Mouse (Mus musculus) CH12.LX (cell line): Measurements from ENCODE around the gene Ubd. TPM values are rescaled to one million over a fixed set of nuclear protein-coding genes. Genes with fewer than 3 reads are reported as not detected.
A peak's percentile ranks its signal among the peaks of the same experiment; 100 is the strongest.

Source experiments
- DNase-seq: peaks from one replicate; pipeline ENCODE4 v3.0.0-alpha.2; 2013; ENCODE audit errors: extremely low read depth
- H3K27ac ChIP-seq: 2 replicates; pipeline ENCODE4 v1.5.1; 2012; ENCODE audit warnings: low read depth, mild to moderate bottlenecking, control low read depth, moderate library complexity; ENCODE audit not compliant: insufficient read depth
- H3K27me3 ChIP-seq: replicated peaks from 2 replicates; pipeline ENCODE3; 2012; ENCODE audit warnings: inconsistent platforms
- H3K36me3 ChIP-seq, 2 experiments: replicated peaks in 1 of 2; 2 replicates each; pipeline versions ENCODE3 to v1.6.1; 2012; ENCODE audit warnings: inconsistent platforms in 1 of 2, low read length in 1 of 2, mild to moderate bottlenecking in 1 of 2, mixed read lengths in 1 of 2, moderate library complexity in 1 of 2; ENCODE audit not compliant: control insufficient read depth in 1 of 2, insufficient read depth in 1 of 2
- H3K4me1 ChIP-seq, 2 experiments: 2 replicates each; pipeline ENCODE4 v1.6.1; 2012; ENCODE audit warnings: inconsistent platforms in 1 of 2, moderate library complexity in 1 of 2; ENCODE audit not compliant: insufficient read depth in 2 of 2, control insufficient read depth in 1 of 2
- H3K4me2 ChIP-seq: 2 replicates; pipeline ENCODE4 v1.6.1; 2012; ENCODE audit warnings: low read depth, mild to moderate bottlenecking, control low read depth; ENCODE audit not compliant: poor library complexity, insufficient read depth, severe bottlenecking
- H3K4me3 ChIP-seq, 3 experiments: fragments of 150-350 bp in 1 of 3; sonication (generic) in 1 of 3; replicated peaks in 1 of 3; 2 replicates each; pipeline versions ENCODE3 to v1.5.1; 2011 to 2012; ENCODE audit warnings: low read depth in 2 of 3, low read length in 2 of 3, mild to moderate bottlenecking in 2 of 3, moderate library complexity in 2 of 3, control low read depth in 1 of 3, improper control_type of control experiment in 1 of 3, inconsistent platforms in 1 of 3, mixed read lengths in 1 of 3; ENCODE audit not compliant: poor library complexity in 1 of 3
- H3K79me2 ChIP-seq: replicated peaks from 2 replicates; pipeline ENCODE4 v1.6.1; 2012; ENCODE audit warnings: mild to moderate bottlenecking, moderate library complexity; ENCODE audit not compliant: control insufficient read depth, poor library complexity, insufficient read depth, severe bottlenecking; ENCODE audit errors: extremely low read depth
- H3K9ac ChIP-seq: 2 replicates; pipeline ENCODE4 v1.6.1; 2012; ENCODE audit warnings: low read depth, mild to moderate bottlenecking, control low read depth, moderate library complexity; ENCODE audit not compliant: insufficient read depth
- H3K9me3 ChIP-seq: replicated peaks from 2 replicates; pipeline ENCODE3; 2012; ENCODE audit warnings: low read length, inconsistent platforms, mixed read lengths
- BHLHE40 ChIP-seq: IDR thresholded peaks from 2 replicates; pipeline ENCODE4 v1.6.1; 2011; ENCODE audit warnings: mild to moderate bottlenecking, low read depth, low read length, improper control_type of control experiment
- CTCF ChIP-seq, 2 experiments: IDR thresholded peaks in 1 of 2; conservative IDR thresholded peaks in 1 of 2; 2 replicates each; pipeline ENCODE4 v1.5.1; 2011 to 2012; ENCODE audit warnings: low read depth in 2 of 2, low read length in 2 of 2, improper control_type of control experiment in 1 of 2, inconsistent platforms in 1 of 2, mild to moderate bottlenecking in 1 of 2, moderate library complexity in 1 of 2
- E2F4 ChIP-seq: IDR thresholded peaks from 2 replicates; pipeline ENCODE4 v1.6.1; 2011; ENCODE audit warnings: low read depth, low read length, improper control_type of control experiment; ENCODE audit not compliant: insufficient replicate concordance
- ELF1 ChIP-seq: IDR thresholded peaks from 2 replicates; pipeline ENCODE4 v1.6.1; 2014; ENCODE audit warnings: low read depth, mild to moderate bottlenecking, inconsistent platforms, low read length, improper control_type of control experiment
- EP300 ChIP-seq: IDR thresholded peaks from 2 replicates; pipeline ENCODE4 v1.6.1; 2011; ENCODE audit warnings: low read length, improper control_type of control experiment
- ETS1 ChIP-seq: conservative IDR thresholded peaks from 2 replicates; pipeline ENCODE4 v1.6.1; 2012; ENCODE audit warnings: low read depth, mild to moderate bottlenecking, inconsistent platforms, low read length, improper control_type of control experiment, moderate library complexity
- GABPA ChIP-seq: IDR thresholded peaks from 2 replicates; pipeline ENCODE4 v1.6.1; 2012; ENCODE audit warnings: low read depth, low read length, improper control_type of control experiment, inconsistent platforms; ENCODE audit not compliant: insufficient replicate concordance
- JUND ChIP-seq: conservative IDR thresholded peaks from 2 replicates; pipeline ENCODE4 v1.6.1; 2011; ENCODE audit warnings: low read depth, low read length, improper control_type of control experiment
- MAFK ChIP-seq: IDR thresholded peaks from 2 replicates; pipeline ENCODE4 v1.6.1; 2011; ENCODE audit warnings: low read length, improper control_type of control experiment; ENCODE audit not compliant: insufficient replicate concordance
- MAZ ChIP-seq: IDR thresholded peaks from 2 replicates; pipeline ENCODE4 v1.6.1; 2012; ENCODE audit warnings: low read depth, mild to moderate bottlenecking, inconsistent platforms, low read length, improper control_type of control experiment, moderate library complexity
- MEF2A ChIP-seq: IDR thresholded peaks from 2 replicates; pipeline ENCODE4 v1.6.1; 2014; ENCODE audit warnings: low read depth, mild to moderate bottlenecking, inconsistent platforms, low read length, improper control_type of control experiment, borderline replicate concordance
- MYC ChIP-seq: IDR thresholded peaks from 2 replicates; pipeline ENCODE4 v1.6.1; 2011; ENCODE audit warnings: low read depth, mild to moderate bottlenecking, improper control_type of control experiment, low read length
- NELFE ChIP-seq: IDR thresholded peaks from 2 replicates; pipeline ENCODE4 v1.6.1; 2011; ENCODE audit warnings: low read depth, low read length, improper control_type of control experiment
- NRF1 ChIP-seq: IDR thresholded peaks from 2 replicates; pipeline ENCODE4 v1.6.1; 2014; ENCODE audit warnings: low read depth, mild to moderate bottlenecking, inconsistent platforms, low read length, improper control_type of control experiment, moderate library complexity
- PAX5 ChIP-seq: IDR thresholded peaks from 2 replicates; pipeline ENCODE4 v1.6.1; 2012; ENCODE audit warnings: low read length, inconsistent platforms, mixed read lengths
- POLR2A ChIP-seq: IDR thresholded peaks from 2 replicates; pipeline ENCODE4 v1.6.1; 2011; ENCODE audit warnings: low read depth, mild to moderate bottlenecking, improper control_type of control experiment, low read length
- RAD21 ChIP-seq: IDR thresholded peaks from 2 replicates; pipeline ENCODE4 v1.6.1; 2011; ENCODE audit warnings: low read depth, mild to moderate bottlenecking, low read length, improper control_type of control experiment, moderate library complexity
- RCOR1 ChIP-seq: conservative IDR thresholded peaks from 2 replicates; pipeline ENCODE4 v1.6.1; 2012; ENCODE audit warnings: low read depth, mild to moderate bottlenecking, inconsistent platforms, low read length, improper control_type of control experiment
- SIN3A ChIP-seq: IDR thresholded peaks from 2 replicates; pipeline ENCODE4 v1.6.1; 2012; ENCODE audit warnings: low read length, improper control_type of control experiment, inconsistent platforms
- SMC3 ChIP-seq: IDR thresholded peaks from 2 replicates; pipeline ENCODE4 v1.6.1; 2011; ENCODE audit warnings: low read depth, low read length, improper control_type of control experiment
- TBP ChIP-seq: conservative IDR thresholded peaks from 2 replicates; pipeline ENCODE4 v1.6.1; 2011; ENCODE audit warnings: low read depth, low read length, improper control_type of control experiment
- TCF12 ChIP-seq: IDR thresholded peaks from 2 replicates; pipeline ENCODE4 v1.6.1; 2014; ENCODE audit warnings: low read depth, mild to moderate bottlenecking, inconsistent platforms, low read length, improper control_type of control experiment
- UBTF ChIP-seq: IDR thresholded peaks from 2 replicates; pipeline ENCODE4 v1.6.1; 2012; ENCODE audit warnings: low read depth, mild to moderate bottlenecking, inconsistent platforms, low read length, improper control_type of control experiment, moderate library complexity
- USF2 ChIP-seq: conservative IDR thresholded peaks from 2 replicates; pipeline ENCODE4 v1.6.1; 2011; ENCODE audit warnings: low read depth, low read length, improper control_type of control experiment
- ZC3H11A ChIP-seq: IDR thresholded peaks from 2 replicates; pipeline ENCODE4 v1.6.1; 2012; ENCODE audit warnings: low read depth, mild to moderate bottlenecking, inconsistent platforms, low read length, improper control_type of control experiment
- ZKSCAN1 ChIP-seq: IDR thresholded peaks from 2 replicates; pipeline ENCODE4 v1.6.1; 2012; ENCODE audit warnings: low read depth, inconsistent platforms, low read length, improper control_type of control experiment, borderline replicate concordance
- ZMIZ1 ChIP-seq: IDR thresholded peaks from 2 replicates; pipeline ENCODE4 v1.6.1; 2012; ENCODE audit warnings: low read depth, mild to moderate bottlenecking, inconsistent platforms, low read length, improper control_type of control experiment
- dilution Hi-C: fragments of 300-500 bp; cut with MboI; formaldehyde crosslinking; loops from 2 replicates; pipeline ENCODE4 v1.14.3; 2020; ENCODE audit warnings: low sequenced_read_pairs; ENCODE audit not compliant: extremely low pct_unique_long_range_greater_than_20kb, extremely low pct_ligation_motif_present
- in situ Hi-C: fragments of 300-500 bp; cut with MboI; formaldehyde crosslinking; loops from 3 replicates; pipeline ENCODE4 v1.14.3; 2019; ENCODE audit warnings: low sequenced_read_pairs, low pct_ligation_motif_present, low pct_unique_long_range_greater_than_20kb, mixed read lengths
- polyA plus RNA-seq: library from polyadenylated mRNA; unstranded; fragments of >175 nt; gene quantifications from 2 replicates; pipeline ENCODE4 v1.2.1, GENCODE M21; 2012; ENCODE audit warnings: low read depth; ENCODE audit not compliant: insufficient read length
- total RNA-seq, 2 experiments: library from RNA; depleted of rRNA; stranded (reverse); fragments of 300-350 nt in 1 of 2; fragments of >200 nt in 1 of 2; gene quantifications; 2 replicates each; pipeline ENCODE4 v1.2.3; 2012 to 2014

Ubd gene
- total and polyA plus RNA-seq, 3 experiments, result 0.47 TPM; not detected in 2

DNA sequence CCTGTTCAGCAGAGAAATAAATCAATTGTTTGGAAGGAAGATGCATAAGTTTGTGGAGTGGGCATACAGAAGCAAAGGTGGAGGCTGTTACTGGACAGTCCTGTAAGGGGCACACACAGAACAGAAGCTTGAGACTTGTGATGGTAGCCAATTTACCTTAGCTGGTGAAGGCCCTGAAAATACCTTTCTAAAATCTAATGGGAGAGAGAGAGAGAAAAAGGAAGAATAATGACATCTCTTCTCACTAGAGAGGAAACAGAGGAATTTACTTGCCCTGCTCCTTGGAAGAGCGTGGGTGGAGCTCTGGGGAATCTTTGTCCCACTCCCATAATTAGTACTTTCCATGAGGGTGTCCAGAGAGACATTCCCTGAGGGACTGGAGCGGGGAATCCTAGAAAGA, 7.2 kb downstream of the Ubd start, which contains the start of gene Olfr94:
TSS of gene Olfr94 (minus strand) at position 101 of the 400 bp plus-strand sequence.
- TF ChIP-seq NRF1 (no peak), BHLHE40 (no peak), MAZ (no peak), PAX5 (no peak), ETS1 (no peak), ZKSCAN1 (no peak), TBP (no peak), SIN3A (no peak), NELFE (no peak), POLR2A (no peak), USF2 (no peak), ZC3H11A (no peak), GABPA (no peak), TCF12 (no peak), UBTF (no peak), EP300 (no peak), E2F4 (no peak)
- peaks cover 4% of the 10 kb centered on the region for H3K27me3 ChIP-seq
- in situ Hi-C loops (loop anchor here (5.0 to 10.0 kb wide), 2 partner anchors 124 to 286 kb away; no protein-coding TSS in a partner anchor), dilution Hi-C loops (no loop called here)
- H3K79me2 ChIP-seq, result no peaks in the 10 kb centered on the region
- no peak within 1 kb of the TSS for H3K9ac ChIP-seq
- H3K9me3 ChIP-seq, result peaks cover 4% of the 10 kb centered on the region
- DNase-seq, result no peak
- H3K4me3 ChIP-seq, result no peak within 1 kb of the TSS
- no peak within 1 kb of the TSS for H3K4me2 ChIP-seq
- H3K27ac ChIP-seq, result no peak within 1 kb of the TSS
- no peaks in the 10 kb centered on the region for H3K36me3 ChIP-seq
- H3K4me1 ChIP-seq, result no peaks in the 10 kb centered on the region

DNA sequence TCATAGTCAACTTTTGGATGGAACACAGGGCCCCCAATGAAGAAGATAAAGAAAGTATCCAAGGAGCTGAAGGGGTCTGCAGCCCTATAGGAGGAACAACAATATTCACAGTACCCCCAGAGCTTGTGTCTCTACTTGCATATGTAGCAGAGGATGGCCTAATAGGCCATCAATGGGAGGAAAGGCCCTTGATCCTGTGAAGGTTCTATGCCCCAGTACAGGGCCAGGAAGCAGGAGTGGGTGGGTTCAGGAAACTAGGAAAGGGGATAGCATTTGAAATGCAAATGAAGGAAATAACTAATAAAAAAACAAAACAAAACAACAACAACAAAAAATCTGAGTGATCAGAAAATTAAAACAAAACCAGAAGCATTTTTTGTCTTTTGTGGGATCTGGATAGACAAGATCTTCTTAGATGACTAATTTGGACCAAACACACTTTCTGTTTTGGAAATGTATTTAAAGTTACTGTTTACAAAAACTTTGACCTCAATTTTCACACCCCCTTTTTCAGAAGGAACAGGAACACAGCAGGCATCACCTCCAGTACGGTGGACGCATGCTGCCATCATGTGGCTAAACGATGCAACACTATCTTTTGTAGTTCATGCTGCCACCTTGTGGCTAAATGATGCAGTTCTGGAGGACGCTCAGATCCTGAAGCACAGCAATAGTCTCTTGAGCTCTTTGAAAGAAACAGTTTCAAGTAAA, 9.7 kb downstream of the Ubd start:
- H3K79me2 ChIP-seq, result no peaks in the 10 kb centered on the region
- TF ChIP-seq ZC3H11A (peak; percentile 87), POLR2A (no peak), ELF1 (no peak), RAD21 (peak; percentile 99), ZMIZ1 (no peak), NRF1 (0 out of 2 replicates have a peak, but pooled peaks have one; percentile 37), JUND (no peak; the same call in 1 of the 2 replicates), NELFE (peak; percentile 91; the same call in 1 of the 2 replicates), CTCF (conservative IDR thresholded peaks at IDR 0.05 in 1 of 2, IDR thresholded peaks at IDR 0.05 in 1 of 2; ENCODE audit: low read depth in 2 of 2, low read length in 2 of 2) (peak; percentile 94 to 100), MEF2A (peak; percentile 28; the same call in 1 of the 2 replicates), RCOR1 (no peak), SMC3 (peak; percentile 99), MYC (no peak; the same call in 1 of the 2 replicates), MAFK (no peak), BHLHE40 (no peak), EP300 (no peak), USF2 (no peak)
- TF ChIP-seq, all 38 proteins: peak for 7
- Histone ChIP-seq H3K4me3 (no peak overlapping the region), H3K36me3 (no peaks in the 10 kb centered on the region), H3K9me3 (no peaks in the 10 kb centered on the region), H3K4me1 (no peaks in the 10 kb centered on the region), H3K9ac (no peak overlapping the region), H3K27me3 (peaks cover 10% of the 10 kb centered on the region), H3K4me2 (no peak overlapping the region), H3K27ac (no peak overlapping the region)
- DNase-seq, result peak; percentile 83
- dilution Hi-C loops (no loop called here), in situ Hi-C loops (loop anchor here (5.0 to 10.0 kb wide), 2 partner anchors 126 to 289 kb away; no protein-coding TSS in a partner anchor)
